Mouse (Mus musculus): ENCODE measurements around the gene Rpl27.
"Not testable (repeated sequence)": the region's sequence is repeated elsewhere in the genome, so short reads cannot be mapped to it uniquely, and the experiment has no call there.

Rpl27 gene

DNA sequence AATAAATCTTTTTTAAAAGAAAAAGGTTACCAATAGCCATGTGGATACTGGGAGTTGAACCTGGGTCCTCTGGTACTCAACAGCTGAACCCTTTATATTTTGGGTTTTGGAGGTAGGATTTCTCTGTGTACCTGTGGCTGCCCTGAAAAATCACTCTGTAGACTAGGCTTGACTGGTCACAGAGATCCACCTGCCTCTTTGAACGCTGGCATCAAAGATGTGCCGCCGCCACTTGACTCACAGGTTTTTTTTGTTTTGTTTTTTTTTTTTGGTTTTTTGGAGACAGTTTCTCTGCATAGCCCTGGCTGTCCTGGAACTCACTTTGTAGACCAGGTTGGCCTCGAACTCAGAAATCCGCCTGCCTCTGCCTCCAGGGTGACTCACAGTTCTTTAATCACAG is 5.7 kb downstream of the Rpl27 start:
- DNase-seq (ENCODE audit: low read depth, low spot score), result peak; percentile 34

DNA sequence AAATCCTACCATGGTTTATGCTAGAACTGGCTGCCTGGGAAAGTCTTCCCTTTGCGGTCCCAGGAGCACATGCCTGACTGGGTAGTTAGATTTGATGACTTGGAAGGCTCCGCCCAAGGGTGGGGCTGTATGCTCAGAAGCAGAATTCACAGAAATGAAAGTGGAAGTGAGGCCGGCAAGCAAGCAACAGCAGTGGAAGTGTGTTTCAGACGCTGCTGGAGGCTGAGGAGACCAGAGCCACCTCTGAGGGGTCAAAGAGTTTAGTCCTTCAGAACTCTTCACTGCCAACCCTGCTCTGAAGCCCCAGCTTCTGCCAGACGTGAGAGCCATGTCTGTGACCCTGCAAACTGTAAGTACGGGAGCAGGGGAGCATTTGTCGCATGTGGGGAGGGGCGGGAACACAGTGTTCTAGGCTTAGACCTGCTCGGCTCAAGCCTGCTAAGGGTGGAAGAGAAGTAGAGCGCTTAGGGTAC is 6.2 kb downstream of the Rpl27 start, which contains the start of gene Ifi35:
Gene Ifi35 (plus strand): TSS at position 134 of the 473 bp plus-strand sequence.
- peak; percentile 90 for DNase-seq (ENCODE audit: low read depth, low spot score)

DNA sequence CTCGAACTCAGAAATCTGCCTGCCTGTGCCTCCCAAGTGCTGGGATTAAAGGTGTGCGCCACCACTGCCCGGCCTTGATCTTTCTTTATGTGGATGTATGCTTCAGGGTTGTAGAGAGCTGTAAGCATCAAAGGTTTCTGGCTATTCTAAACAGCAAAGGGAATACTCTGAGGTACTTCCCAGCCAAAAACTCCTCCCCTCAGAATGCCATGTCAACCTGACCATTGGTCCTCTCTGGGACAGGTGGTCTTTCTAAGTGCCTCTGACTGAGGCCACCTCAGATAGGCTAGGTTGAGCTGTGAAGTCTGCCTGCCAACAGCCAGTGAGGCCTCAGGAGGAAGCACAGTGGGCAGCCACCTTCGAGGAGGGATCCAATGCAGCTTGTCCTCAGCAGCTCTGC is 6.8 kb downstream of the Rpl27 start:
- DNase-seq (ENCODE audit: low read depth, low spot score), result peak; percentile 34

DNA sequence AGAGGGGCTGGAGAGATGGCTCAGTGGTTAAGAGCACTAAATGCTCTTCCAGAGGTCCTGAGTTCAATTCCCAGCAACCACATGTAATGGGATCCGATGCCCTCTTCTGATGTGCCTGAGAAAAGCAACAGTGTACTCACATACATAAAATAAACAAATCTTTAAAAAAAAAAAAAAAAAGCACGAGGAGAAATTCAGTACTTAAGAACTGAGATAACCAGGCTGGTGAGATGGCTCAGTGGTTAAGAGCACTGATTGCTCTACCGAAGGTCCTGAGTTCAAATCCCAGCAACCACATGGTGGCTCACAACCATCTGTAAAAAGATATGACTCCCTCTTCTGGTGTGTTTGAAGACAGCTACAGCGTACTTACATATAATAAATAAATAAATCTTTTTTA is 7.5 kb downstream of the Rpl27 start:
- not testable (repeated sequence) for DNase-seq (ENCODE audit: low read depth, low spot score)

DNA sequence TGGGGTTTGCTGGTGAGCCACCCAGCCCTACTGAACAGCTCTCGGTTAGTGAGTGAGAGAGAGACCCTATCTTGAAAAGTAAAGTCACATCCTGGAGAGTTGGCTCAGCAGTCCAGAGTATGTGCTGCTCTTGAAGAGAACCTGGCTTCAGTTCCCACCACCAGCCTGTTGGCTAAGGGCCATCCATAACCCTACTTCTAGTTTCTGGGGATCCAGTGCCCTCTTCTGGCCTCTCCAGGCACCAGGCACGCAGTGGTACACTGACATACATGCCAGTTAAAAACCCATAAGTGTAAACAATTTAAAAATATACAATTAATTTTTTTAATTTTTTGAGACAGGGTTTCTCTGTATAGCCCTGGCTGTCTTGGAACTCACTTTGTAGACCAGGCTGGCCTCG is 8.3 kb downstream of the Rpl27 start:
- peak; percentile 62 for DNase-seq (ENCODE audit: low read depth, low spot score)

DNA sequence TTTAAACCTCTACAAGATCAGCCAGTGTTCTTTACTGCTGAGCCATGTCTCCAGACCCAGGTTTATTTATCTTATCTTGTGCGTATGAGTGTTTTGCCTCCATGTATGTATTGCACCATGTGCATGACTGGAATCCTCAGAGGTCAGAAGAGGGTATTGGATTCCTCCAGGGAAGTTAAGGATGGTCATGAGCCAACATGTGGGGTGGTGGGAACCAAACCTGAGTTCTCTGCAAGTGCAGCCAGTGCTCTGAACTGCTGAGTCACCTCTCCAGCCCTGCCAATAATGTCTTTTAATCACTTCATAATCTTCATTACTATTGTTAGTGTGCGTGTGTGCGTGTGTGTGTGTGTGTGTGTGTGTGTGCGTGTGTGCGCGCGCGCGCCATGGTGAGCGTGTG is 9.4 kb downstream of the Rpl27 start:
- DNase-seq (ENCODE audit: low read depth, low spot score), result no peak

DNA sequence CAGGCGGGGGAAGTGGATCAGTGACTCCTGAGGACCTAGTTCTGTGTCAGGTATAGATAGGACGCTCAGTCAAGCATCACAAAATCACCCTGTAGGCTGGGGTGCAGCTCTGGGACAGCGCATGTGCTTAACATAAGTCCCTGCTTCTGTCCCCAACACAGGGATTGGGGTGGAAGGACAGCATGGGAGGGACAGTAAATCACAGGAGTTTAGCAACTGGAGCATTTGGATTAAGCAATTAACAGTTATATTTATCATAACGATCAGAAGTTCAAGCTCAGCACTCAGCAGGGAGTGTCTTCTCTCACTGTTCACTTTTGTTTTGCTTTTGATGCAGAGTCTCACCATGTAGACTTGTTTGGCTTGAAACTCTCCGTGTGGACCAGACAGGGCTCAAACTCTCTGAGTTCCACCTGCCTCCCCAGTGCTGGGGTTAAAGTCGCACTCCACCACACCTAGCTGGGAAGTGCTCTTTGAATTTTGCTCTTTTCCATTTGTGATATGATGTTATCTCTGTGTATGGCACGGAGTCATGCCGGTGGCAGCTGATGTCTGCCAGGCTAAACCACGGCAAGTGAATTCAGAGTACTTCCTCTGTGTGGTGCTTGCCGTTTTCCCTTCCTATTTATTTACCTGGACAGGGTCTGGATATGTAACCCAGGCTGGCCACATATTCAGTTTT is 10.1 kb downstream of the Rpl27 start:
- DNase-seq (ENCODE audit: low read depth, low spot score), result no peak

DNA sequence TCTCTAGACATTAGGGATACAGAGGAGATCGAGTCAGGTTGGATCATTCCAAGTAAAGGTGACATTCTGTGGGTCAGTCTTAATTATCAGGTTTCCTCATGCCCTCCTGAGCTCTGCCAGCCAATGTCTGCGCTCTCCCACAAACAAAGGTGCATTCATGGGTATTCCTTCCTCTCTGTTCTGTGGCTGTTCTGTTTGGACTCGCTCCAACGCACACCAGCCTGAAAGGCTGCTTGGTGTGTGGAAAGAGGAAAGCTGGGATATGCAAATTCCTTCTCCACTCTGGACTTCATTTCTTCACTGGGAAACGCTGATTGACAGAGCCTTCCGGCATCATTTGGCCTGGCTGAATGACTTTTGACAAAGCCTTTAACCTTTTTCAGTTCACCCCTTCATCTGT is 12.6 kb downstream of the Rpl27 start:
- no peak for DNase-seq (ENCODE audit: low read depth, low spot score)

DNA sequence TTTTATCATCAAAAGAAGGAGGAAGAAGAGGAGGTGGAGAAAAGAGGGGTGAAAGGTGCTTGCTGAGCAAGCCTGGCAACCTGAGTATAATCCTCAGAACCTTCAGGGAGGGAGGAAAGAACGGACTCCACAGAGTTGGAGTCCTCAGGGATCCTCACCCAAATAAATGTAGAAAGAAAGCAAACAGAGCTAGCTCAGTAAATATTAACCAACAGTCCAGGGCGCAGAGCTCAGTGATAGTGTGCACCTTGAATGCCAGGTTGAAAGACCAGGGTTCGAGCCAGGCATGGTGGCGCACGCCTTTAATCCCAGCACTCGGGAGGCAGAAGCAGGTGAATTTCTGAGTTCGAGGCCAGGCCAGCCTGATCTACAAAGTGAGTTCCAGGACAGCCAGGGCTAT is 13.5 kb downstream of the Rpl27 start:
- no peak for DNase-seq (ENCODE audit: low read depth, low spot score)

DNA sequence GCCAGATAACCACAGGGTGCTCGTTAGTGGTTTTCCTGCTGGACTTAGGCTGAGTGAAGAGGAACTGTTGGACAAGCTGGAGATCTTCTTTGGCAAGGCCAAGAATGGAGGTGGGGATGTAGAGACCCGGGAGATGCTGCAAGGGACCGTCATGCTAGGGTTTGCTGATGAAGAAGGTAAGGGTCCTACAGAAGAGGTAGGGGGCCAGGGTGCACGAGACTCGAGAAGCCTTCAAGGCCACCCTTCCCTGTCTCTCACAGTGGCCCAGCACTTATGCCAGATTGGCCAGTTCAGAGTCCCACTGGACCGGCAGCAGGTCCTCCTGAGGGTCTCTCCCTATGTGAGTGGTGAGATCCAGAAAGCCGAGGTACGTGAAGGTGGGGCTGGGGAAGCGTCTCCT is 15.5 kb downstream of the Rpl27 start:
- DNase-seq (ENCODE audit: low read depth, low spot score), result no peak

DNA sequence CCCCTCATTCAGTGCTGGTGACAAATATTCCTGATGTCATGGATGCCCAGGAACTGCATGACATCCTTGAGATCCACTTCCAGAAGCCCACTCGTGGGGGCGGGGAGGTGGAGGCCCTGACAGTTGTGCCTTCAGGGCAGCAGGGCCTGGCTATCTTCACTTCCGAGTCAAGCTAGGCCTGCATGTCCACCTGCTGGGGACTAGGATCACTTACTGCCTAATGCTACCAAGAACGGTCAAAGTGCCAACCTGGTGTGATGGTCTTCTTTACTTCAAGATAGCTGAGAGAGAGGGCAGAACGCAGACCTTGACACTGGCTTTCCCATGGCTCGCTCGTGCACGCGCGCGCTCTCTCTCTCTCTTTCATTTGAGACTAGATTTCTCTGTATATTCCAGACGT is 16.1 kb downstream of the Rpl27 start:
- DNase-seq (ENCODE audit: low read depth, low spot score), result no peak

DNA sequence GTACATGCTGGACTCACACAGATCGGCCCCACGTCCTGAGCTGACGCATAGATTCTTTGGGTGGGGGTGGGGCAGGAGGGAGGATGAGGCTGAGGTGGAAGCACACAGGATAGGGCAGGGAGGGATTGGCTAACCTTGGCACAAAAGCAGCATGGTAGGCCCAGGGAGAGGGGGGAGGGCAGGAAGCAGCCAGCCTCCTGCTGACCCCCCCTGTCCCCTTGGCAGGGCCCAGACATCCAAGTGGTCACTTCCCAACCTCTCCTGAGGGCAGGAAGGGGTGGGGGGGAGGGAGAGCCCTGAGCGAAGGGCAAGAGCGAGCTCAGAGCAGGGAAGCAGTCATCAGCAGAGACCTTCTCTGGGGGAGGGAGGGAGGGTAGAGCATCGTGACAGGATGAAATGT is 17.6 kb downstream of the Rpl27 start:
- DNase-seq (ENCODE audit: low read depth, low spot score), result no peak

DNA sequence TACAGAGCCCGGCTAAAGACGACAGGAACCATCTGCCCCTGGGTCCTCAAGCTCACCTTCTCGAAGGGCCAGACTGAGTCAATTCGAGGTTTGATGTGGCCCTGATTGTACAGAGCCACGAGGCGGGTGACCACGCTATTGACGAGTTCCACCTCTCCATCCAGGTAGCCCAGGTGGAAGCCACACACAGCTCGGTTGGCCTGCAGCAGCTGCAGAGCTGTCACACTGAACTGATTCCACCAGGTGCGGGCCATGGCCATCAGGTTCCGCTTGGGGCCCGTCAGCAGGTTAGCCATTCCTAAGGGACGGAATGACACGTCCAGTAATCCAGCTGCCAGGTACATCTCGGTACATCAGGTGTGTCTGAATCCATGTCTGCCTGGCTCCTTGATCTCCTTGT is 18.2 kb downstream of the Rpl27 start:
- no peak for DNase-seq (ENCODE audit: low read depth, low spot score)

DNA sequence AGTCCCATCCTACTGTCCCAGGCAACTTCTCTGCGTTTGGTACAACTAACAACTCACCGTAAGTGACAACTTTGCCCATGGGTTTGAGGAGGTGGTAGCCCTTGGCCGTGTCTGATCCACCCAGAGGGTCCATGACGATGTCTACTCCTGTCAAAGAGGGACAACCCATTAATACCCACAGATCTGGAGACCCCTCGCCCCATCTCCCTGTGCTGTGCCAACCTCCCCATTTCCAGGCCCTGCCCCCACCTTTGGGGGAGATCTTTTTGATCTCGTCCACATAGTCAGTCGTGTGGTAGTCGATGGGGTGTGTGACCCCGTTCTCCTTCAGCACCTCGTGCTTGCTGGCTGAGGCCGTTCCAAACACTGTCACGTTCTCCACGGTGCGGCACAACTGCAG is 20.0 kb downstream of the Rpl27 start:
- DNase-seq (ENCODE audit: low read depth, low spot score), result no peak

DNA sequence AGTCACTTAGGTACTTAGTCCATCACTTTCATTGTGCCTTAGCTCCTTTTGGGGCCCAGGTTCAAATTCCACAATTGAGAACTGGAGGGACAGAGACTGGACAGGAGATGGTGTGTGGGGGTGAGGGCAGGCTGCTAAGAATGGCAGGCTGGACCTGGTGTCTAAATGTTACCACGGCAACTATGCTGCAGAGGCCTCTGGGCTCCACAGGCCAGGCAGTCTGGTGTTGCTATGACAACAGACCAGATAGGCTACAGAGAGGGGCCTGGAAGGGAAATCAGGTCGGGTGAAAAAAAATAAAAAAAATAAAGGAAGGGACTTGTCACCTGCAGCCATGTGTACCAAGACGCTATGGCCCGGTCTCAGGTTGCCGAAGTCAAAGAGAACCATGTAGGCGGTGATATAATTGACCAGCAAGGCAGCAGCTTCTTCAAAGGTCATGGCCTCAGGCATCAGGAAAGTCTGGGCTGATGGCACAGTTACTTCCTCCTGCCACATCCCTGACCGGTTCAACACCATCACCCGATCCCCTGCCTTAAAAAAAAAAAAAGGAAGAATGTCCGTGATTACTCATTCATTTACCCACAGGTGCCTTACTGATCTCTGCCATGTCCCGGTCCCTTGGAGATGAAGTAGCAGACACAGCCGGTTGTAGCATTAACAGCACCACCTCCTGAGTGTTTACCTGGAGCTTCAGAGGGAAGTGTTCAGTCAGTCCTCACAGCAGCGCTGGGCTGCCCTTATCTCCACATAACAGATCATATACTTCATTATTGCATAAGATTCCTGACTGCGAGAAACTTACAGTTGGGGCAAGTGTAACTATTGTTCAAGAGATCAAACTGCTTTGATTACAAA is 20.7 kb downstream of the Rpl27 start:
- DNase-seq (ENCODE audit: low read depth, low spot score), result no peak

DNA sequence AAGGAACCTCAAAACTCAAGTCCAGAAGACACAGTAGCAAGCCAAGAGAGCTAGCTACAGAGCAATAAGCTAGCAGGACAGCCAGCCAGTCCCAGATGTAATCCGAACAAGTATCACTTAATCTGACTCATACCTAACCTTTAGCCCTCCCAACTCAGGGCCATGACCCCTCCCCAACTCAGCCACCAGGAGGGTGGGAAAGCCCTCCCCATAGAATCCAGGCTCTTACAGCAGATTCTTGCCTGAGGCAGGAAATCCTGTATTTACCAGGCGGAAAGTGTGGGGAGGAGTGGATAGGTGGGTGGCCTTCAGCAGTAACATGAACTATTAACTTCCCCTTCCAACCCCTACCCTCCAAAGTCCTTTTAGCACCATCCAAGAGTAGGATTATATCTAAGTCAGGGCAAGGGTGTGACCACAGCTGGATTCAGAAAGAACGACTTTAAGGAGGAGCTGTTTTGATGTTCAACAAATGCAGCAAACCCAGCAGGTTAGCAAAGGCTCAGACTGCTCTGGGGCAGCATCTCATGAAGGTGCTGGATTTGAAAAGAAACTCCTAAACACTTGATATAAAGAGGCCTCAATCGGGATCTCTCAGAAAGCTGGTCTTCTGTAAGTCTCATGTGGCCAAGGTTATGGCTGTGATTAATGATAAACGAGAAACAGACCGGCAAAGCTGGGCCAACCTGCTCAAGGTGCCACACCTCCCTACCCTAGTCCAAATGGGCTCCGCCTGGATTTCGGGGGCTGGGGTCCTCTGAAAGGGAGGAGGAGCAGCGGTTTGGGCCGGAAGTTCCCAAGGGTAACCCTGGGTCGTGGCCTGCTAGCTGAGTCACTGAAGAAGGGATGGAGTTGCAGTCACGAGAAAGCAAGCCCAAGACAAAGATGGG is 22.4 kb downstream of the Rpl27 start, which contains the start of gene Rnd2:
Gene Rnd2 (plus strand): TSS at position 789 of the 890 bp plus-strand sequence.
- DNase-seq (ENCODE audit: low read depth, low spot score), result peak; percentile 20

DNA sequence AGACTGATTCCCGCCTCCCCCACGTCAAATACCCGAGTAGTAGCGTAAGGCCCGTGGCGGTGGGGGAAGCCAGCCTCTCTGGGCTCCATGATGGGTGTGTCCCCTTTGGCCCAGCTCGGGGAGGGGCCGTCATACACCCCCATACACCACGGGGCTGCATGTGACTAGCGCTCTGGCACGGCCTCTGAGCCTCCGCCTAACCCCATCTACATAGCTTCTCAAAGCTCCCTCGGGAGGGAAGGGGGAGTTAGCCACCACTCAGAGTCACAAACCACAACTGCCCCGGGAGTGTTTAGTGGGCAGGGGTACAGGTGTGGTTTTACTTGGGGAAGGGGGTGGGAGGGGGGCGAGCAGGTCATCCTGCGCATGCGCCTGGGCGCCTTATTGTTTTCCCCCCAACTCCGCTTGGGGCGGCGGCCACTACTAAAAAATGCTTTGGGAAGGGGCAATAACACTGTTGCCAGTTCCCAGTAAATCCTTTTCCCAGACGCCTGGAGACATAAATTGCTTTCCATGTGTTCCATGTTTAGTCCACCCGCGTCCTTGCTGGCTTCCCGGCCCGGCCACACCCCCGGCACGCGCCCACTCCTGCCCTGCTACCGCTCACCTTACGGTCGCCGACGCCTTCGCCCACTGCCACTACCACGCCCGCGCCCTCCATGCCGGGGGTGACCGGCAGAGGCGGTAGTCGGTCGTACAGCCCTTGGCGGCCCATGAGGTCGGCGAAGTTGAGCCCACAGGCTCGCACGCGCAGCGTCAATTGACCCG is 23.2 kb downstream of the Rpl27 start:
- DNase-seq (ENCODE audit: low read depth, low spot score), result peak; percentile 70

DNA sequence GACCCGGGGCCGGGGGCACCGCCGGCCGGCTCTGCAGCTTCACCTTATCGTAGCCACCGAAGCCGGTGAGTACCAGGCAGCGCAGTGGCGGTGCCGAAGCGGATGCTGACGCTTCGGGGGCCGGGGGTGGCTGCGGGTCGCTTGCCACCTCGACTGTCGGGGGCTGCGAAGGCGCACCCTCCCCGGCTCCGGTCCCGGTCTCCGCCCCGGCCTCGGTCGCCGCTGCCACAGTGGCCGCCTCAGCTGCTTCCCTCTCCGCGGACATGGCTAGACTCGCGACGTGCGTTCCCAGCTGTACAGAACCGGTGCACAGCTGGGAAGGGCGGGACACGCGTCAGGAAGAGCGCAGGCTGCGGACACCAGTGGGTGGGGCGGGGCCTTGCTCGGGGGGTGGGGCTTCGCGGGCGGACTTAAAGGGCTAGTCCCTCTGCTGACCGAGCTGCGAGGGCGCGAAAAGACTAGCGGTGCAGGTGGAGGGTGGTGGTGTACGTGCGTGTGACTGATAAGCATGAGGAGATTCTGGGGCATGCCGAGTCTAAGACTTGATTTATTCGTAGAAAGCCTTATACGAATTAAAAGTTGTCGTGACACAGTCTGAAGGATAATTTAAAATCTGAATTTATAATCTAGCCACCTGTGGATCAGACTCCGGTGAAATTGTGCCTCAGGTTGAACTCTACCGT is 23.9 kb downstream of the Rpl27 start, which contains the start of gene Vat1:
Gene Vat1 (minus strand): TSS at position 362 of the 683 bp plus-strand sequence.
- peak; percentile 76 for DNase-seq (ENCODE audit: low read depth, low spot score)

DNA sequence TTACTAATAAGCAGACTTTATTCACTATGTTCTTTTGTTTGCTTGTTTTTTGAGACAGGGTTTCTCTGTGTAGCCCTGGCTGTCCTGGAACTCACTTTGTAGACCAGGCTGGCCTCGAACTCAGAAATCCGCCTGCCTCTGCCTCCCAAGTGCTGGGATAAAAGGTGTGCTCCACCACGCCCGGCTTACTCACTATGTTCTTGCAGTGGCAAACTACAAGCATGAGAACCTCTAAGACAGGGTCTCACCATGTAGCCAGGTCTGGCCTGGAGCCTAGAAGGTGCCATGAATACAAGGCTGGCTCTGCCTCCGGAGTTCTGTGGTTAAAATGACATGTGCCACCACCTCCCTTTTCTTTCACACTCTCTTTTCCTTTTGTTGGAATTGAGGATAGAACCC is 24.5 kb downstream of the Rpl27 start:
- not testable (repeated sequence) for DNase-seq (ENCODE audit: low read depth, low spot score)

Data from CD4-positive, CD25-positive, alpha-beta regulatory T cell, adult 2 months (primary cell).